Mouse (Mus musculus) brain, adult 10 weeks (tissue): ENCODE results near the gene H2afb3. TPM values are rescaled to one million over a fixed set of nuclear protein-coding genes. Genes with fewer than 3 reads are reported as not detected.

Source experiments
- polyA plus RNA-seq: library from polyadenylated mRNA; stranded (reverse); fragments of 350-450 nt; fragmentation: Illumina TruSeq; extraction: RNeasy Lipid Tissue Mini Kit (QIAGEN cat#74804); gene quantifications from one replicate; pipeline ENCODE4 v1.2.3, GENCODE M21; 2015; ENCODE audit warnings: low read depth, low replicate concordance

H2afb3 gene
- polyA plus RNA-seq = not detected

GRCm38 (mm10) chrX:120312995-120313394, at the start of gene H2afb3:
H2afb3 (minus strand) TSS chrX:120313095.

GRCm38 (mm10) chrX:120290011-120290899, 22.6 kb downstream of the H2afb3 start, which contains the start of gene Pcdh11x:
Pcdh11x (plus strand) TSS chrX:120290259.

Other genes with a start within 250 kb of the H2afb3 start
- 8.2 TPM for gene Pcdh11x, start 22.8 kb downstream of the H2afb3 start, polyA plus RNA-seq